Mouse (Mus musculus): ENCODE results near the gene Bmp4. TPM values are rescaled to one million over a fixed set of nuclear protein-coding genes. Genes with fewer than 3 reads are reported as not detected.

Bmp4 gene
- total RNA-seq, 2 experiments from 2014 or later: 8.7 to 11.1 TPM

GRCm38 (mm10) chr14:46387821-46388481, 2.5 kb downstream of the Bmp4 start:
- intact Hi-C loops (cut with DNase I): no loop called here

GRCm38 (mm10) chr14:46387357-46387671, 3.2 kb downstream of the Bmp4 start:
- intact Hi-C loops (cut with DNase I): no loop called here
- DNase-seq (ENCODE audit: extremely low spot score in 1 of 2, low spot score in 2 of 2): peak in 1 of 2 experiments; percentile 90

More at GRCm38 (mm10) chr14:46387821-46388481, 2.5 kb downstream of the Bmp4 start:
- DNase-seq (ENCODE audit: extremely low spot score in 1 of 2, low spot score in 2 of 2): peak in 1 of 2 experiments; percentile 64

GRCm38 (mm10) chr14:46386478-46387356, 3.8 kb downstream of the Bmp4 start:
- intact Hi-C loops (cut with DNase I): no loop called here
- no peak for DNase-seq (ENCODE audit: extremely low spot score in 1 of 2, low spot score in 2 of 2)

- intact Hi-C loops (cut with DNase I): no loop called here
- no peak for DNase-seq (ENCODE audit: extremely low spot score in 1 of 2, low spot score in 2 of 2)
Measured at GRCm38 (mm10) chr14:46385701-46386477, 4.6 kb downstream of the Bmp4 start.

GRCm38 (mm10) chr14:46384946-46385691, 5.3 kb downstream of the Bmp4 start:
- intact Hi-C loops (cut with DNase I): no loop called here

GRCm38 (mm10) chr14:46381457-46381856, 9.0 kb downstream of the Bmp4 start:
- intact Hi-C loops (cut with DNase I): no loop called here
- DNase-seq (ENCODE audit: extremely low spot score in 1 of 2, low spot score in 2 of 2): peak in 1 of 2 experiments; percentile 44

More at GRCm38 (mm10) chr14:46384946-46385691, 5.3 kb downstream of the Bmp4 start:
- DNase-seq (ENCODE audit: extremely low spot score in 1 of 2, low spot score in 2 of 2): no peak

GRCm38 (mm10) chr14:46380286-46380721, 10.2 kb downstream of the Bmp4 start:
- intact Hi-C loops (cut with DNase I): no loop called here
- DNase-seq (ENCODE audit: extremely low spot score in 1 of 2, low spot score in 2 of 2): peak in 1 of 2 experiments; percentile 76

GRCm38 (mm10) chr14:46379285-46379684, 11.2 kb downstream of the Bmp4 start, which contains the start of gene Gm15217:
Gm15217 (plus strand) TSS chr14:46379414.
- intact Hi-C loops (cut with DNase I): no loop called here
- DNase-seq (ENCODE audit: extremely low spot score in 1 of 2, low spot score in 2 of 2): no peak

- intact Hi-C loops (cut with DNase I): no loop called here
Measured at GRCm38 (mm10) chr14:46375796-46376195, 14.7 kb downstream of the Bmp4 start.

GRCm38 (mm10) chr14:46372452-46372851, 18.0 kb downstream of the Bmp4 start:
- intact Hi-C loops (cut with DNase I): no loop called here
- no peak for DNase-seq (ENCODE audit: extremely low spot score in 1 of 2, low spot score in 2 of 2)

More at GRCm38 (mm10) chr14:46375796-46376195, 14.7 kb downstream of the Bmp4 start:
- no peak for DNase-seq (ENCODE audit: extremely low spot score in 1 of 2, low spot score in 2 of 2)

GRCm38 (mm10) chr14:46363209-46363608, 27.3 kb downstream of the Bmp4 start:
- no peak for DNase-seq (ENCODE audit: extremely low spot score in 1 of 2, low spot score in 2 of 2)
- intact Hi-C loops (cut with DNase I): no loop called here

- no peak for DNase-seq (ENCODE audit: extremely low spot score in 1 of 2, low spot score in 2 of 2)
Measured at GRCm38 (mm10) chr14:46357696-46358095, 32.8 kb downstream of the Bmp4 start.

GRCm38 (mm10) chr14:46357286-46357685, 33.2 kb downstream of the Bmp4 start:
- DNase-seq (ENCODE audit: extremely low spot score in 1 of 2, low spot score in 2 of 2): no peak
- intact Hi-C loops (cut with DNase I): no loop called here

More at GRCm38 (mm10) chr14:46357696-46358095, 32.8 kb downstream of the Bmp4 start:
- intact Hi-C loops (cut with DNase I): no loop called here

GRCm38 (mm10) chr14:46344750-46345149, 45.7 kb downstream of the Bmp4 start:
- DNase-seq (ENCODE audit: extremely low spot score in 1 of 2, low spot score in 2 of 2): no peak
- intact Hi-C loops (cut with DNase I): no loop called here

GRCm38 (mm10) chr14:46338801-46339200, 51.7 kb downstream of the Bmp4 start:
- intact Hi-C loops (cut with DNase I): no loop called here
- no peak for DNase-seq (ENCODE audit: extremely low spot score in 1 of 2, low spot score in 2 of 2)

Data from left cerebral cortex, postnatal 10 days (tissue).